Mouse (Mus musculus) T-cell, adult 66 days (primary cell): ENCODE results near the gene Fam43a. TPM values are rescaled to one million over a fixed set of nuclear protein-coding genes. Genes with fewer than 3 reads are reported as not detected.

Experiments
- total RNA-seq, 2 experiments: library from RNA; stranded (reverse); gene quantifications; 3 replicates in 1 of 2; 4 replicates in 1 of 2; pipeline ENCODE4 v1.2.4; 2023

Fam43a gene
- total RNA-seq = 1 to 10 TPM; 1.6 to 2.8 TPM

GRCm38 (mm10) chr16:30599491-30600268 is at the start of gene Fam43a:
Gene Fam43a, plus strand, starts transcription at chr16:30599723.

GRCm38 (mm10) chr16:30550748-30551192 is 48.8 kb upstream of the Fam43a start, which contains the start of gene Tmem44:
Gene Tmem44, minus strand, starts transcription at chr16:30550842.

DNA sequence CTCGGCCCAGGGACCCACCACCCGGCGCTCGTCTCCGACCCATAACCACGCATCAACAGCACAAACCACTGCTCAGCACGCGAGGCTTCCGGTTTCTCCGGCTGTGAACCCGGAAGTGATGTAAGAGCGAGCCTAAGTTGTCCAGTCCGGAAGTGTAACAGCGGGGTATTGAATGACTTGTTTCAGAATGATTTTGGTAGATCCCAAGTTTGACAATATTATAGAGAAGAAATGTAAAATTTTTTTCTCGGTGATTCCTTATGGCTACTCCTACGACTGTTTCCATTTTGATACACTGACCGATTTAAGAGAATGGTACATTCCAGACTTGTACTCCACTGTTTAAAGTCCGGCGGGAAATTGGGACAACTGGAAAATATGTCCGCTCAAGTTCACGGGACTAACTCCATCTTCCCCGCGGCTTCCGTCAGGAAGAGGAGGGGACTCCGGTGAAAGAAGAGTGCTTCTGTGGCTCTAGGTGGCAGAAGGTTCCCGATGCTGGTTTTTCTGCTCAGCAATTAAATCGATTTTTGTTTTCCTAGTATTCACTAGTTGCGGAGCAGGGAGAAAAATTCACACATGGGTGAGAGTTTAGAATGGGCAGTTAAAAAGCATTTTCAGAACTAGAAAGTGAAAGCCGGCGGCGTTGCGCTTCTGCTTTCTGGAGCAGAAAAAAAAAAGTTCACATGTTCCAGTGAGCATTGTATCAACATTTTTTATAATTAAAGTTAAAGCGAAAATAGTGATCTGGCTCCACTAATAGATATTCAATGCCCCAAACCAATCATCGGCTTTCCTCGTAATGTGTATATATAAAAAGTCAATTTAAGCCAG is 11.8 kb upstream of the Fam43a start, which contains the start of gene Lsg1:
TSS of gene Lsg1 (minus strand) at position 99 of the 834 bp plus-strand sequence.

Other genes starting within 250 kb of the Fam43a start
- 100 to 1,000 TPM; 126 to 129 TPM for gene Atp13a3, start 193.7 kb upstream of the Fam43a start, total RNA-seq
- gene Tmem44, start 48.9 kb upstream of the Fam43a start, total RNA-seq = under 1 TPM in 1 of 2 experiments, not detected in 1; 0.77 TPM
- gene Lsg1, start 12.1 kb upstream of the Fam43a start, total RNA-seq = 10 to 100 TPM; 78.2 to 82.1 TPM